Mouse (Mus musculus) lung, postnatal 4 days (tissue): ENCODE data around the gene Eif2s2.

Source experiments
- DNase-seq, 2 experiments: peaks; one replicate each; pipeline ENCODE4 v3.0.0; 2021

Eif2s2 gene

DNA sequence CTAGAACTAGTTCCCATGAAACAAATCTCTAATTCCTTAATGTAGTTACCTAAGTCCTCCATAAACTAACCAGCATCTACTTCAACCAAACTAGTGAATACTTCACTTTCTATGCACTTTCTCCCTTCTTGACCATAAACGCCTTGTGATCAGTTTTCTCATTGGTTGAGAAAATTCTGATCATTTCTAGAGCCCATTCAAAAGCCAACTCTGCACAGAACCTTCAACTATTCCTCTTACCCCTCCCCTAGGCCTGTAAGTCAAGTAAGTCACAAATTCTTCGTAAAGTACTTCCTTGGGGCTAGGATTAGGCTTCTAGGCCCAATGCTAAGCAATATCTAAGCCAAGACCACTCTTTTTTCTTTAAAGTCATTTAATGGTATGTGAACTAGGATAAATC, 1.1 kb downstream of the Eif2s2 start:
- DNase-seq = no peak

DNA sequence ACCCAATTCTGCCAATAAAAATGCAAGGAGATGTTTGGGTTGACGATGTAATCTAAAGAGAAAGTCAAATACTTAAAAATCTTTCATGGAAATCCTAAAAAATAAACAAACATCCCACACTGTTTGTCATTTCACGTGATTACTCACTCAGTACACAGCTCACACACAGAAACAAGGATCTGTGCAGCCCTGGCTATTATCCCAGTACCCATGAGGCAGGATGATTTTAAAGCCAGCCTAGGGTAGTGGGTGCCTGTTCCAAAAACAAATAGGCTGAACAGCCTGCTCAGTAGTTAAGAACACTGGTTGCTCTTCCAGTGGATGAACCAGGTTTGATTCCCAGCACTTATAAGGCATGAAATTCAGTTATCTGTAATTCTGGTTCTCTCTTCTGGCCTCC, 16.1 kb downstream of the Eif2s2 start:
- no peak for DNase-seq

DNA sequence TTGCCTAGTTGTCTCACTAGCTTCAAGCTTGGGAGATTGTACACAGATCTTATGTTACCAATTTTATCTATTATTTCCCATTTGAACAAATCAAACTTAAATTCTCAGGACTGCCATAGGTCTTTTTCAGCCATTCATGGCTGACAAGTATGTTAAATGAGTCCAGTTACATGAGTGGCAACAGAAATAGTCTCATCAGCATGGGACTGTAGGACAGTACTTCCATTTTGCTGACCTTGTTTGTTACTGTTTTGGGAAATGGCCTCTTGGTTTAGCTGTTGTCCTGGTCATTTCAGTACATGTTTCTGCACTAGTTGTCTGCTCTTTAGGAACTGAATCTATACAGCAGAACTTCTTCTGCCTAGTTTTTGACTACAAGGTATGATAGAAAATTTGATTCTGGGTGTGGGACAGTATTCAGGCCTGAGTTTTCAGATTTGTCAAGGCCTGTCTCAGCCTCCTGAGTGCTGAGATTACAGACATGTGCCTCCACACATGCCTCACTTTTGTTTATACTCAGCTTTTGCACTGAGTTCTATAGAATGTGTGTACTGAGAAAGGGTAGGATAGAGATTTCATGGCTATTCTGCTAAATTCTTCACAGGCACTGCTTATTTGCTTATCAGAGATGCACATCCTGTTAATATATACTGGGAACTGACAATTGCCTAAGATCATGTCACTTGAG, 22.6 kb downstream of the Eif2s2 start:
- no peak for DNase-seq

DNA sequence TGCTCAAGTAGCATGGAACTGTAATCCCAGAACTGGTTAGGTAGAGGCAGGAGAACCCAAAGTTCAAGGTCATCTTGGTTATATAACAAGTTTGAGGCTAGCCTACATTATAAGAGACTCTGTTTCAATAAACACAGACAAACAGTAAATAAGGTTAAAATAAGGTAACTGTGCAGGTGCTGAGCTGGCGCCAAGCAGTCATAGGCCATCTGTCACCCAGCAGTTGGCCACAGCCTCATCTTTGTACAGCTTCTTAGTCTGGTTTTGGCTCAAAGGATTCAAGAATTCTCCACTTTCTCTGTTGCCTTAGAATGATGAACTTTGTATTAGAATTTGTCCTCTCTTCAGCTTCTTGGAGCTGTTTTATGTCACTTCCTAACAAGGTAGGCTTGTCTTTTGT, 24.6 kb downstream of the Eif2s2 start:
- no peak for DNase-seq

DNA sequence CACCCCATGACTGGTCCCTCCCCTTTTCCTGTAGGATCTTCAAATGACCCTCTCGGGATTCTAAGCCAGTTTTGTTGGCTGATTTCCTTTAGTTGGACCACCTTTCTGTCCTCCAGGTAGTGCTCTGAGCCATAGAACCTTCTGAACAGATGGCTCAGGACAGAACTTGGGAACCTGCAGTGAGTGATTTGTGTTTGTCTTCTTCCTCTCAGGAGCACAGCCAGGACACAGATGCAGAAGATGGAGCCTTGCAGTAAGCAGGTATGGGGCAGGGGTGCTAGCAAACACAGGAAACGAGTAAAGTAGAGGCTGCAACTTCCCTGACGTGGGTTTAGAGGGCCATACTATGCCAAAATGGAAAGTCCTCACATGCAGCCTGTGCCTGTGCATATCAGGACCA, 27.0 kb downstream of the Eif2s2 start:
- DNase-seq = no peak

DNA sequence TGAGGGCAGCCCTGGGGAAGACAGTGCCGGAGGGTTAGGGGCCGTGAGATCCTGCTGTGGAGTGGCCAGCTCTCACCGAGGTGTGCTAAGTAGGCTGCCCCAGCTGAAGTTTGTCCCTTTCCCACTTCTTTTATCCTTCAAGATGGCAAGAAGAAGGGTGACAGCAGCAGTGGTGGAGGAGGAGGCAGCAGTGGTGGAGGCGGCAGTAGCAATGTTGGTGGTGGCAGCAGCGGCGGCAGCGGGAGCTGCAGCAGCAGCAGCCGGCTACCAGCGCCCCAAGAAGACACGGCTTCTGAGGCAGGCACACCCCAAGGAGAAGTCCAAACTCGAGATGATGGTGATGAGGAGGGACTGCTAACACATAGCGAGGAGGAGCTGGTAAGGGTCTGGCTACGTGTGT, 29.1 kb downstream of the Eif2s2 start:
- no peak for DNase-seq

DNA sequence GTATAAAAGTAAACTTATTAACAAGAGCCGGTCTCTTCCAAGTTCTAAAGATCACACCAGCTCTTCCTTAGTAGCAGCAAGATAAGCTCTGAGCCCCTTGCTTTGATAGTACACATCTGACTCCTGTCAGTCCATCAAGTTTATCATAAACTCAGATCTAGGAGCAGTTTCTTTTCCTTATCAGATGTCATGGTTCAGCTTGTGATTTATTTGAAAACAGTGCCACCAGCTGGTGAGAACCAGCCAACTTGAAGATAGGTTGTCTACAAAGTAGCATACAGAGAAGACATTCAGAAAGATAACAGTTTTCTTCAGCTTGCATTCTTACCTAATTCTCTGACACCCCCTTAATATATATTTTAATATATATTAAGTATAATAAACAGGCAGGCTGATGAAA, 37.4 kb downstream of the Eif2s2 start:
- peak in 1 of 2 experiments; percentile 69 for DNase-seq

DNA sequence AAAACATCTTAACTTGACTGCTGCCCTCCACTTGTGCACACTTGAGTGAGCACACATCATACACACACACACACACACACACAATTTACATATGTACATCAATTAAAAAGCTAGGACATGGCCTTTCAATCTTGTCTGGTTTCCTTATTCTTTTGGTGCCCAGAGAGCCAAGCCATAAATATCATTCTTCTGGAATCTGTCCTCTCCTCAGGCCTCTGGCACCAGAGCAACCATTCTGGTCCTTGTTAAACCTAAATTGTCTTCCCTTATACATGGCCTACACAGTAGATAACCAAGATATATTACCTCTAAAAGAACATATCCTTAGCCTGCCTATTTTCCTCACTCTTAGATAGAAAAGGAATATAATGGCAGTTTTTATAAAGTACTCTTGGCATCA, 44.6 kb downstream of the Eif2s2 start:
- no peak for DNase-seq

DNA sequence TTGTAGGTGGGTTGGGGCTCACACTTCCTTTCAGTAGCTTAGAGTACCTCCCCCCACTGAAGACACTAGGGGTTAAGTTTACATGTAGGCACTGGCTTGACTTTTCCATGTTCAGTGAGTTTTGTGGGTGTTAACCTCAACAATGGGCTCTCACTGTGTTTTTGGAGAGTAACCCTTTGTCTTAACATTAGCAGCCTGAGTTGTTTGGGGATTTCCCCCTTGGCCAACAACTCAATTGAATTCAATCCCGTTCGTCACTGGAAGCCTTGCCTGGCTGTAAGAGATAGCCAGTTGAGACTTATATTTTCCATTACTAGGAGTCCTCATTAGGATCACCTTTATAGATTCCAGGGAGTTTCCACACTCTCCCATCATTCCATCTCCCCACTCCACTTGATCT, 56.2 kb downstream of the Eif2s2 start:
- no peak for DNase-seq

DNA sequence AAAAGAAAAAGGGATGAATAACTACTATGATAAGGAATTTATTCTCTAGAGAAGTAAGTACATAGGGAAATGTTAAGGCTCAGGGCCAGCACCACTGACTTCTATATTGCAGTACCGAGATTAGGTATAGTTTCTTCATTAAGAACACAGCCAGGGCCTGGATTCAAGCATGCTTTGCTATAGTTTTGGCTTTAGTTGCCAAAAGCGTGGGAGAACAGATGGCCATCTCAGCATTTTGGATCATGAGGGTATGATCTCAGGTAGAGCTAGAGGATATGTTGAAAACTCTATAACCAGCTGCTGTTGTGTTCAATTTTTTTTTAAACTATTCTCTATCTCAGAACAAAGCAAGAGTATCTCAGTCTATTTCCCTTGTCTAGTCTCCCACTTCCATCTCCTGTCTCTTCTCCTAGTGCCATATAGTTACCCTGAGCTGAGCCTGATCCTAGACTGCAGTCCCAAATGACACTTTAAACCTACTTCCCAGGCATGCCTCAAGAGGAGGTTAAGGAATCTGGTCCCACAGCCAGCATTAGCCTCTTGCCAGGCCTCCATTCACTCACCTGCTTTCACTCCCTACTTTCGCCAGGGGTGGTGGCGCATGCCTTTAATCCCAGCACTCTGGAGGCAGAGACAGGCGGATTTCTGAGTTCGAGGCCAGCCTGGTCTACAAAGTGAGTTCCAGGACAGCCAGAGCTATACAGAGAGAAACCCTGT, 58.4 kb downstream of the Eif2s2 start:
- DNase-seq = no peak

DNA sequence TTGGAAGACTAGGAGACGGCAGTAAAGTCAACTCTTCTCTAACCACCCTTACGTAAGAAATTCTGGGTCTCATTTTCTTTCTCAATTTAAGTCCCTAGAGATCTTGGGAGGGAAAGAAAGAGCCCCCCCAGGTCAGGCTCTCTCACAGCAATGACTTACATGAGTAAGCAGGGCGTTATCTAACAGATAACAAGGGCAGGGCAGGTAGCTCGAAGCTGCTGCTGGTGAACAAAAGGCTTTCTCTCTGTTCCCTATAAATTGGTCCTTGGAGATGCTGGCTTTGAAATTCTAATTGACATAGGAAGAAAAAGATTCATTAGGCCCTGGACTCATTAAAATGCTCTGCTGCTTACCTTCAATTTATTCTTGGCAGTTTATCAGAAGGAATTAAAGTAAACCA, 60.3 kb downstream of the Eif2s2 start:
- DNase-seq = no peak

DNA sequence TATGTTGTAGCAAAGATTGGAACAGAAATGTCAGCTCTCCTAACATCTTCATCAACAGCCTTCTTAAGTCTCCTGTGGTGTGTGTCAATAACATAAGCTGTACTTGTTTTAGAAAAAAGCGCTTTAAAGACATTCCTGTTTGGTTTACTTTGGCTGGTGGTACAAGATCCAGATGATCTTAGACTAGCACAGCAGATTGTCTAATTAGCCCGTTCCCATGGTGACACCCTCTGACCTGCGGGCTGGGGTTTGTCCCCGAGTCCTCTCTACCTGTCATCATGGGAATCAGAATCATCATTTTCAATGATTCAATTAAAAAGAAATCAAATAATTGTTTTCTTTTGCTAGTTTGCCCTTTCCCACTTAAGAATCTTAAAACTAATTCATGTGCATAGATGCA, 65.2 kb downstream of the Eif2s2 start:
- no peak for DNase-seq

DNA sequence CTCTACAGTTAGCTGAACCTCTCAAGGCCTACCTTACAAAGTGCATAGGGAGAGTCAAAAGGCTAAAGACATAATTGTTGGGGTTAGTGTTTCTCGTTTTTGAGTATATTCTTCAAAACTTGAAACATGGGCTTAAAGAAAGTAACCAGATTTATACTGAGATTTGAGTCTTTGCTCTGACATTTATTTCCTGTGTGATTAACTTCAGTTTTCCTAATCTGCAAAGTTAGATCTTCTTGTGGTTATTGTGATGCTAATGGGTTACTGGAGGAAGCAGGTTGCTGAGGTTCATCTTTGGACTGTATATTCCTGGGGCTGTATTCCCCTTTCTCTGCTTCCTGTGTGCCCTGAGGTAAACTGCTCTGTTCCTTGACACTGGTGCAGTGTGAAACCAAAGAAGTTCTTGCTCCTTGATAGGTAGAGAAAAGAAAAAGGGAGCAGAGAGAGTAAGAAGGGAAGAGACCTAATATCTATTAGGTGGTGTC, 66.6 kb downstream of the Eif2s2 start:
- no peak for DNase-seq
